Mouse (Mus musculus): ENCODE measurements around the gene Cenpb. TPM values are rescaled to one million over a fixed set of nuclear protein-coding genes. Genes with fewer than 3 reads are reported as not detected.

The Cenpb gene
- polyA plus RNA-seq, 1 experiment from 2014 or later = 6.9 TPM

DNA sequence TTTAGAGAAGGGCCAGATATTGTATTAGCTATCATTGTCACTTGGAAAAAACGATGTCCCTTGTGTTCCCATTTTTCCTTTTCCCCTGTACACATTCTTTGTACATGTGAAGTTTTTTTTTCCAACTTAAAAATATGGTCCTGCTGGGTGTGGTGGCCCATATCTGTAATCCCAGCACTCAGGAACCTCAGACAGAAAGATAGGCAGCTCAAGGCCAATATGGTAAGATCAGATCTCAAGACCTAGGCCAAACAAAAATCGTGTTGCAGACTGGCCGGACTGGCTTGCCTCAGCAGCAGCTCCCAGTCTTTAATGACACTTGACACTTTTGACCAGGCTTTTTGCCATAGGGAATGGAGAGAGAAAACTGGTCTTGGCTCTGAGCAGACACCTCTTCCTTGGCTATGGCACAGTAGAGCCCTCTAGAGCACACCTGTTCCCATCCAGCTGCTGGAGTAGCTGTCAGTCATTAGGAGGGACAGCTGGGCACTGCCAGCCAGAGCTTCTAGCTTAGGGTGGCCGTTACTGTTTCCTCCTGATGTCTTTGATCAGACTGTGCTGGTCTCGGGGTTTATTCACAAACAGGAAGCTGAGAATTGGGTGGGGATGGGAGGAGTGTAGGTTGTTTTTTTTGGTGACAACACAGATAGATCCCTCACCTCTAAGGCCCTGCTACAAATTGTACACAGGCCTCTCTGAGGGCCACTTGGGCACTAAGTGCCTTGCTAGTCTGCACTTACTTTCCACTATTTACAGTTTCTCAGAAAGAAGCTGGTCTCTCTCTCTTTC is 9.8 kb upstream of the Cenpb start:
- Histone ChIP-seq H3K36me3 (ENCODE audit: control insufficient read depth, insufficient read depth, low read length) (peaks cover 31% of the 10 kb centered on the region), H3K27me3 (ENCODE audit: control insufficient read depth, insufficient read depth, low read length) (peaks cover 3% of the 10 kb centered on the region; the same call in 1 of the 2 replicates), H3K4me2 (replicated peaks; ENCODE audit: low read depth, low read length) (0 out of 2 replicates have a peak overlapping the region, but pooled peaks have one; percentile 15), H3K4me1 (ENCODE audit: control insufficient read depth, insufficient read depth, low read length) (peaks cover 38% of the 10 kb centered on the region), H3K27ac (ENCODE audit: low read depth, low read length) (peak overlapping the region; percentile 66; the same call in 1 of the 2 replicates), H3K9ac (ENCODE audit: low read depth, low read length) (no peak overlapping the region), H3K9me3 (ENCODE audit: control insufficient read depth, low read length) (no peaks in the 10 kb centered on the region), H3K4me3 (ENCODE audit: low read length) (no peak overlapping the region)
- no peak for ATAC-seq (ENCODE audit: low FRiP score, low TSS enrichment)
- WGBS = 43% methylated on average over 5 of the region's 5 CpGs

GRCm38 (mm10) chr2:131188311-131188710 is 8.4 kb upstream of the Cenpb start:
- Histone ChIP-seq H3K27me3 (ENCODE audit: control insufficient read depth, insufficient read depth, low read length) (peaks cover 3% of the 10 kb centered on the region; the same call in 1 of the 2 replicates), H3K36me3 (ENCODE audit: control insufficient read depth, insufficient read depth, low read length) (peaks cover 17% of the 10 kb centered on the region), H3K4me1 (ENCODE audit: control insufficient read depth, insufficient read depth, low read length) (peaks cover 38% of the 10 kb centered on the region), H3K4me3 (ENCODE audit: low read length) (no peak overlapping the region), H3K9ac (ENCODE audit: low read depth, low read length) (no peak overlapping the region), H3K4me2 (replicated peaks; ENCODE audit: low read depth, low read length) (peak overlapping the region; percentile 82; the same call in 1 of the 2 replicates), H3K9me3 (ENCODE audit: control insufficient read depth, low read length) (no peaks in the 10 kb centered on the region), H3K27ac (ENCODE audit: low read depth, low read length) (no peak overlapping the region)
- no peak for ATAC-seq (ENCODE audit: low FRiP score, low TSS enrichment)
- 92% methylated on average over 5 of the region's 5 CpGs for WGBS

DNA sequence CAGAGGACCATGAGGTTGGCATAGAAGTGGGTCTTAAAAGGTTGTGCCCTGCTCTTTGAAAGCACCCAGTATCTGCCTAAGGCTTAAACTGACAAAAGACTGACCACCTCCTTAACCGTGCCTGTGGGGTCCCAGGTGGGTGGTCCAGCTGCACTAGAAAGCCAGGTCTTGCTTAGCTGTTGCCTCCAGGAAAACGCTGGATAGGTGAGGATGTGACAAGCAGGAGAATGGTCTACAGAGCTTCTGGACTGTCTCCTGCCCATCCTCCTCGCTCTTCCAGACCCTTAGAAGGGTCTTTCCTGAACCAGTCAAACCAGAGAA is 7.7 kb upstream of the Cenpb start:
- peak overlapping the region; percentile 64 for H3K4me3 ChIP-seq (ENCODE audit: low read length)
- H3K4me1 ChIP-seq (ENCODE audit: control insufficient read depth, insufficient read depth, low read length) = peaks cover 38% of the 10 kb centered on the region
- peak overlapping the region; percentile 82 for H3K4me2 ChIP-seq (replicated peaks; ENCODE audit: low read depth, low read length)
- peaks cover 3% of the 10 kb centered on the region; the same call in 1 of the 2 replicates for H3K27me3 ChIP-seq (ENCODE audit: control insufficient read depth, insufficient read depth, low read length)
- H3K36me3 ChIP-seq (ENCODE audit: control insufficient read depth, insufficient read depth, low read length) = peaks cover 9% of the 10 kb centered on the region
- no peak for ATAC-seq (ENCODE audit: low FRiP score, low TSS enrichment)
- WGBS = 25% methylated on average over 3 of the region's 3 CpGs
- H3K9me3 ChIP-seq (ENCODE audit: control insufficient read depth, low read length) = no peaks in the 10 kb centered on the region
- H3K9ac ChIP-seq (ENCODE audit: low read depth, low read length) = peak overlapping the region; percentile 68
- peak overlapping the region; percentile 38; the same call in 1 of the 2 replicates for H3K27ac ChIP-seq (ENCODE audit: low read depth, low read length)

DNA sequence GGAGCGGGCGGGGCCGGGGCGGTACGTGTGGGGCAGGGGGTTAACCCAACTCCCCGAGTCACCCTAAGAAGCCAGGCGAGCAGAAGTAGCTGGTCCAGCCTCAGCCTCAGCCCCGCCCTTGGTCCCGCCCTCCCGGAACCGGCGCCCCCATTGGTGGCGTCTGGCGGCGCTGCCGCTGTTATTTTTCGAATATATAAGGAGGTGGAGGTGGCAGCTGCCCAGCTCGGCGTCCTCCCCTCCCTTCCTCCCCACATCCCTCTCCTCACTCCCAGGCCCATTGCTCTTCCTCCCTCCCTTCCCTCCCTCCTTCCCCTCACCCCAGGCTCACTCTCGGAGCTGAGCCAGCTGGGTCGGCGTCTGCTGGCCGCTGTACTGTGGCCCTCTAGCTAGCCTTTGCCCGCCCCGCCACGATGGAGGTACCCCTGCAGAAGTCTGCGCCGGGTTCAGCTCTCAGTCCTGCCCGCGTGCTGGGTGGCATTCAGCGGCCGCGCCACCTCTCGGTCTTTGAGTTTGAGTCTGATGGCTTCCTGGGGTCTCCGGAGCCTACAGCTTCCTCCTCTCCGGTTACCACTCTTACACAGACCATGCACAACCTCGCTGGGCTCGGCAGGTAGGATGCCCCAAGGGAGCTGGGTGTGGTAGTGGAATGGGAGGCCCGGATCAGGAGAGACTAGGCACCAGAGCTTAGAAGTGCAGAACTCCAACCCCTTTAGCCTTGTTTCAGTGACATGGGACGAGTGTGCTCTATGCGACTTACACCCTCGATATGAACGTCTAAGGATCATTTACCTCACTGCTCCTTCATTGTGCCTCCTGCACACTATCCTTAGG is 7.1 kb upstream of the Cenpb start, which contains the start of the genes Cdc25b and Spef1:
Gene Cdc25b, plus strand, starts transcription at position 179 of the 831 bp plus-strand sequence.
Gene Spef1, minus strand, starts transcription at position 512 of the 831 bp plus-strand sequence.
- Histone ChIP-seq H3K36me3 (ENCODE audit: control insufficient read depth, insufficient read depth, low read length) (peaks cover 6% of the 10 kb centered on the region; the same call in 1 of the 2 replicates), H3K9ac (ENCODE audit: low read depth, low read length) (peak within 1 kb of the TSS; percentile 68), H3K27ac (ENCODE audit: low read depth, low read length) (peak within 1 kb of the TSS; percentile 38; the same call in 1 of the 2 replicates), H3K4me1 (ENCODE audit: control insufficient read depth, insufficient read depth, low read length) (peaks cover 38% of the 10 kb centered on the region), H3K4me2 (replicated peaks; ENCODE audit: low read depth, low read length) (peak within 1 kb of the TSS; percentile 82), H3K9me3 (ENCODE audit: control insufficient read depth, low read length) (no peaks in the 10 kb centered on the region), H3K27me3 (ENCODE audit: control insufficient read depth, insufficient read depth, low read length) (peaks cover 3% of the 10 kb centered on the region; the same call in 1 of the 2 replicates), H3K4me3 (ENCODE audit: low read length) (peak within 1 kb of the TSS; percentile 64)
- peak; percentile 89 for ATAC-seq (ENCODE audit: low FRiP score, low TSS enrichment)
- under 1% methylated on average over 43 of the region's 43 CpGs for WGBS

DNA sequence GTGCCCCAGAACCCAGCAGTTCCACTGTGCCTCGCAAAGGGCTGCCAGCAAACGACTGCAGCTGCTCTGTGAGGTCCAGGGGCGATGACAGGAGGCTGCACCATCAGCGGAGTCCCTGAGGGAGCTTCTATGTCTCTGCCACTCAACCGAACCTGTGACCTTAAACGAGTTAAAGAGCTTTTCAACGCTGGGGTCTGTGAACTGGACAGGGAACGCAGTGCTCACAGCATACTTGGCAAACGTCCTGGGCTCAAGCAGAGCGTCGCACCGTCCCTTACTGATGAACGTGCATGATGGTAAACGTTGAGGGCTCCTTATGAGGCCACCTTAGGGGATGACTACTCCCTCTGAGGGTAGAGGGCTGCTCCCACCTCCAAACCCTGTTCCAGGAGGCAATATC is 6.5 kb upstream of the Cenpb start:
- Histone ChIP-seq H3K9ac (ENCODE audit: low read depth, low read length) (peak overlapping the region; percentile 68), H3K9me3 (ENCODE audit: control insufficient read depth, low read length) (no peaks in the 10 kb centered on the region), H3K27me3 (ENCODE audit: control insufficient read depth, insufficient read depth, low read length) (peaks cover 3% of the 10 kb centered on the region; the same call in 1 of the 2 replicates), H3K4me3 (ENCODE audit: low read length) (peak overlapping the region; percentile 64), H3K4me2 (replicated peaks; ENCODE audit: low read depth, low read length) (peak overlapping the region; percentile 82), H3K4me1 (ENCODE audit: control insufficient read depth, insufficient read depth, low read length) (peaks cover 37% of the 10 kb centered on the region), H3K36me3 (ENCODE audit: control insufficient read depth, insufficient read depth, low read length) (peaks cover 2% of the 10 kb centered on the region; the same call in 1 of the 2 replicates), H3K27ac (ENCODE audit: low read depth, low read length) (peak overlapping the region; percentile 38; the same call in 1 of the 2 replicates)
- 2% methylated on average over 14 of the region's 14 CpGs for WGBS
- ATAC-seq (ENCODE audit: low FRiP score, low TSS enrichment) = no peak

GRCm38 (mm10) chr2:131179246-131179886 is 501 bp downstream of the Cenpb start:
- peak overlapping the region; percentile 97 for H3K4me2 ChIP-seq (replicated peaks; ENCODE audit: low read depth, low read length)
- ATAC-seq (ENCODE audit: low FRiP score, low TSS enrichment) = peak; percentile 56

DNA sequence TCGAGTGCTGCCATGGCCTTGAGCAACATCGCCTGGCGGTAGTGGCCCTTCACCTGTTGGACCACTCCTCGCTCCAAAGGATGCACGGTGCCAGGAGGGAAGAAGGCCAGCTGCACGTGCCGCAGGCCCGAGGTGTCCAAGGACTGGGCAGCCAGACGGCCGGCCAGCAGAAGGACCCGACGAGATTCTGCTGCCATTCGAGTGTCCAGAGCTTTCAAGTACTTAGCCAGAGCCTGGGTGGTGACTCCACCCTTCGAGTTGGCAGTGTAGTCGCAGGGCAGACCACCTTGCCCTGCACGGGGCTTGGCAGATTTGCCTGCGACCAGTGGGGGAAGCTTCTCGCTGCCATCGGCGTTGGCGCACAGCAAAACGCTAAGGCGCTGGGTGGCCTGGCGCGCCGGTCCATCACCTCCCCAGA is 1.0 kb downstream of the Cenpb start:
- no peaks in the 10 kb centered on the region for H3K9me3 ChIP-seq (ENCODE audit: control insufficient read depth, low read length)
- H3K4me3 ChIP-seq (ENCODE audit: low read length) = peak overlapping the region; percentile 75
- peak overlapping the region; percentile 90 for H3K9ac ChIP-seq (ENCODE audit: low read depth, low read length)
- H3K4me2 ChIP-seq (replicated peaks; ENCODE audit: low read depth, low read length) = peak overlapping the region; percentile 97
- ATAC-seq (ENCODE audit: low FRiP score, low TSS enrichment) = no peak
- H3K4me1 ChIP-seq (ENCODE audit: control insufficient read depth, insufficient read depth, low read length) = peaks cover 42% of the 10 kb centered on the region
- 0 out of 2 replicates have a peak, but pooled peaks cover 5% of the 10 kb centered on the region for H3K27me3 ChIP-seq (ENCODE audit: control insufficient read depth, insufficient read depth, low read length)
- WGBS = 32% methylated on average over 26 of the region's 26 CpGs
- H3K36me3 ChIP-seq (ENCODE audit: control insufficient read depth, insufficient read depth, low read length) = peaks cover 12% of the 10 kb centered on the region; the same call in 1 of the 2 replicates
- H3K27ac ChIP-seq (ENCODE audit: low read depth, low read length) = no peak overlapping the region; the same call in 1 of the 2 replicates

More at GRCm38 (mm10) chr2:131179246-131179886, 501 bp downstream of the Cenpb start:
- peak overlapping the region; percentile 65; the same call in 1 of the 2 replicates for H3K27ac ChIP-seq (ENCODE audit: low read depth, low read length)
- no peaks in the 10 kb centered on the region for H3K27me3 ChIP-seq (ENCODE audit: control insufficient read depth, insufficient read depth, low read length)
- under 1% methylated on average over 61 of the region's 67 CpGs for WGBS
- peak overlapping the region; percentile 90 for H3K9ac ChIP-seq (ENCODE audit: low read depth, low read length)
- no peaks in the 10 kb centered on the region for H3K9me3 ChIP-seq (ENCODE audit: control insufficient read depth, low read length)
- peaks cover 42% of the 10 kb centered on the region for H3K4me1 ChIP-seq (ENCODE audit: control insufficient read depth, insufficient read depth, low read length)
- peak overlapping the region; percentile 75 for H3K4me3 ChIP-seq (ENCODE audit: low read length)
- peaks cover 12% of the 10 kb centered on the region; the same call in 1 of the 2 replicates for H3K36me3 ChIP-seq (ENCODE audit: control insufficient read depth, insufficient read depth, low read length)

- WGBS = 81% methylated on average over 9 of the region's 9 CpGs
- peak overlapping the region; percentile 97 for H3K4me2 ChIP-seq (replicated peaks; ENCODE audit: low read depth, low read length)
- H3K9ac ChIP-seq (ENCODE audit: low read depth, low read length) = peak overlapping the region; percentile 90; the same call in 1 of the 2 replicates
- peaks cover 42% of the 10 kb centered on the region for H3K4me1 ChIP-seq (ENCODE audit: control insufficient read depth, insufficient read depth, low read length)
- ATAC-seq (ENCODE audit: low FRiP score, low TSS enrichment) = no peak
- peaks cover 12% of the 10 kb centered on the region; the same call in 1 of the 2 replicates for H3K36me3 ChIP-seq (ENCODE audit: control insufficient read depth, insufficient read depth, low read length)
- H3K27ac ChIP-seq (ENCODE audit: low read depth, low read length) = no peak overlapping the region
- peaks cover 13% of the 10 kb centered on the region for H3K27me3 ChIP-seq (ENCODE audit: control insufficient read depth, insufficient read depth, low read length)
- H3K4me3 ChIP-seq (ENCODE audit: low read length) = peak overlapping the region; percentile 75
- no peaks in the 10 kb centered on the region for H3K9me3 ChIP-seq (ENCODE audit: control insufficient read depth, low read length)
These were observed 1.9 kb downstream of the Cenpb start for GRCm38 (mm10) chr2:131177932-131178331.
